Mouse (Mus musculus): ENCODE data around the gene Aacs. TPM values are rescaled to one million over a fixed set of nuclear protein-coding genes. Genes with fewer than 3 reads are reported as not detected.

The Aacs gene
- polyA plus RNA-seq, 1 experiment from 2014 or later, result 60.0 TPM

GRCm38 (mm10) chr5:125446344-125446743 is 29.3 kb upstream of the Aacs start:
- no peaks in the 10 kb centered on the region for H3K27me3 ChIP-seq
- WGBS, result 84% methylated on average over 7 of the region's 7 CpGs
- no peak overlapping the region for H3K9ac ChIP-seq
- no peak overlapping the region for H3K27ac ChIP-seq
- H3K9me3 ChIP-seq, result no peaks in the 10 kb centered on the region
- H3K4me3 ChIP-seq, result no peak overlapping the region
- ATAC-seq (ENCODE audit: low FRiP score), result no peak
- peaks cover 29% of the 10 kb centered on the region for H3K4me1 ChIP-seq (replicated peaks)
- H3K4me2 ChIP-seq, result no peak overlapping the region
- H3K36me3 ChIP-seq, result no peaks in the 10 kb centered on the region

- H3K9me3 ChIP-seq, result no peaks in the 10 kb centered on the region
- ATAC-seq (ENCODE audit: low FRiP score), result no peak
- peaks cover 10% of the 10 kb centered on the region for H3K36me3 ChIP-seq
- no peak overlapping the region for H3K4me2 ChIP-seq
- no peak overlapping the region for H3K9ac ChIP-seq
- no peak overlapping the region for H3K4me3 ChIP-seq
- H3K27ac ChIP-seq, result no peak overlapping the region
- 77% methylated on average over 3 of the region's 3 CpGs for whole genome bisulfite sequencing
- H3K27me3 ChIP-seq, result no peaks in the 10 kb centered on the region
- peaks cover 19% of the 10 kb centered on the region for H3K4me1 ChIP-seq (replicated peaks)
Measured at GRCm38 (mm10) chr5:125448026-125448425, 27.6 kb upstream of the Aacs start.

- 96% methylated on average over 4 of the region's 4 CpGs for WGBS
- H3K4me3 ChIP-seq, result no peak overlapping the region
- H3K9me3 ChIP-seq, result no peaks in the 10 kb centered on the region
- ATAC-seq (ENCODE audit: low FRiP score), result no peak
- H3K27ac ChIP-seq, result no peak overlapping the region
- H3K4me1 ChIP-seq (replicated peaks), result peaks cover 15% of the 10 kb centered on the region
- no peak overlapping the region for H3K4me2 ChIP-seq
- H3K36me3 ChIP-seq, result peaks cover 16% of the 10 kb centered on the region
- H3K27me3 ChIP-seq, result no peaks in the 10 kb centered on the region
- no peak overlapping the region for H3K9ac ChIP-seq
Measured at GRCm38 (mm10) chr5:125448631-125449030, 27.0 kb upstream of the Aacs start.

- Histone ChIP-seq H3K9ac (no peak overlapping the region), H3K4me3 (no peak overlapping the region), H3K4me2 (no peak overlapping the region), H3K4me1 (replicated peaks) (peaks cover 9% of the 10 kb centered on the region), H3K36me3 (peaks cover 19% of the 10 kb centered on the region), H3K9me3 (no peaks in the 10 kb centered on the region), H3K27me3 (no peaks in the 10 kb centered on the region), H3K27ac (no peak overlapping the region)
- ATAC-seq (ENCODE audit: low FRiP score), result no peak
- 85% methylated on average over 5 of the region's 5 CpGs for WGBS
Measured at GRCm38 (mm10) chr5:125449306-125449705, 26.3 kb upstream of the Aacs start.

- Histone ChIP-seq H3K27me3 (no peaks in the 10 kb centered on the region), H3K9ac (no peak overlapping the region), H3K36me3 (peaks cover 41% of the 10 kb centered on the region), H3K4me2 (no peak overlapping the region), H3K27ac (no peak overlapping the region), H3K9me3 (no peaks in the 10 kb centered on the region), H3K4me3 (no peak overlapping the region), H3K4me1 (replicated peaks) (no peaks in the 10 kb centered on the region)
- no peak for ATAC-seq (ENCODE audit: low FRiP score)
- WGBS, result 92% methylated on average over 9 of the region's 9 CpGs
Measured at GRCm38 (mm10) chr5:125452573-125452972, 23.0 kb upstream of the Aacs start.

GRCm38 (mm10) chr5:125456100-125456499 is 19.5 kb upstream of the Aacs start:
- Histone ChIP-seq H3K4me1 (replicated peaks) (no peaks in the 10 kb centered on the region), H3K4me2 (no peak overlapping the region), H3K27me3 (no peaks in the 10 kb centered on the region), H3K9me3 (no peaks in the 10 kb centered on the region), H3K4me3 (no peak overlapping the region), H3K36me3 (peaks cover 41% of the 10 kb centered on the region), H3K9ac (no peak overlapping the region), H3K27ac (no peak overlapping the region)
- 96% methylated on average over 6 of the region's 6 CpGs for WGBS
- ATAC-seq (ENCODE audit: low FRiP score), result no peak

- Histone ChIP-seq H3K9me3 (no peaks in the 10 kb centered on the region), H3K4me2 (no peak overlapping the region), H3K27me3 (no peaks in the 10 kb centered on the region), H3K9ac (no peak overlapping the region), H3K36me3 (peaks cover 35% of the 10 kb centered on the region), H3K4me1 (replicated peaks) (no peaks in the 10 kb centered on the region), H3K4me3 (no peak overlapping the region), H3K27ac (no peak overlapping the region)
- ATAC-seq (ENCODE audit: low FRiP score), result no peak
- WGBS, result 92% methylated on average over 6 of the region's 6 CpGs
Measured at GRCm38 (mm10) chr5:125457538-125457937, 18.1 kb upstream of the Aacs start.

GRCm38 (mm10) chr5:125460574-125460973 is 15.0 kb upstream of the Aacs start:
- no peak overlapping the region for H3K4me3 ChIP-seq
- H3K4me2 ChIP-seq, result no peak overlapping the region
- H3K36me3 ChIP-seq, result peaks cover 9% of the 10 kb centered on the region
- peaks cover 5% of the 10 kb centered on the region for H3K4me1 ChIP-seq (replicated peaks)
- H3K9me3 ChIP-seq, result no peaks in the 10 kb centered on the region
- ATAC-seq (ENCODE audit: low FRiP score), result no peak
- no peaks in the 10 kb centered on the region for H3K27me3 ChIP-seq
- 86% methylated on average over 3 of the region's 3 CpGs for WGBS
- no peak overlapping the region for H3K9ac ChIP-seq
- H3K27ac ChIP-seq, result no peak overlapping the region

- Histone ChIP-seq H3K4me3 (no peak overlapping the region), H3K9ac (no peak overlapping the region), H3K27me3 (no peaks in the 10 kb centered on the region), H3K4me1 (replicated peaks) (peaks cover 5% of the 10 kb centered on the region), H3K27ac (no peak overlapping the region), H3K4me2 (no peak overlapping the region), H3K9me3 (no peaks in the 10 kb centered on the region), H3K36me3 (no peaks in the 10 kb centered on the region)
- WGBS, result 52% methylated on average over 10 of the region's 10 CpGs
- ATAC-seq (ENCODE audit: low FRiP score), result no peak
Measured at GRCm38 (mm10) chr5:125461868-125462445, 13.7 kb upstream of the Aacs start.

GRCm38 (mm10) chr5:125465192-125465591 is 10.4 kb upstream of the Aacs start:
- no peak overlapping the region for H3K9ac ChIP-seq
- H3K4me3 ChIP-seq, result peak overlapping the region; percentile 32
- peak overlapping the region; percentile 58 for H3K4me2 ChIP-seq
- H3K27ac ChIP-seq, result peak overlapping the region; percentile 14; the same call in 1 of the 2 replicates
- H3K36me3 ChIP-seq, result no peaks in the 10 kb centered on the region
- H3K9me3 ChIP-seq, result no peaks in the 10 kb centered on the region
- WGBS, result 45% methylated on average over 7 of the region's 7 CpGs
- H3K4me1 ChIP-seq (replicated peaks), result peaks cover 5% of the 10 kb centered on the region
- no peaks in the 10 kb centered on the region for H3K27me3 ChIP-seq
- ATAC-seq (ENCODE audit: low FRiP score), result peak; percentile 41

GRCm38 (mm10) chr5:125465701-125466106 is 9.9 kb upstream of the Aacs start:
- H3K27ac ChIP-seq, result peak overlapping the region; percentile 78
- H3K27me3 ChIP-seq, result no peaks in the 10 kb centered on the region
- H3K4me3 ChIP-seq, result peak overlapping the region; percentile 32
- no peaks in the 10 kb centered on the region for H3K9me3 ChIP-seq
- H3K4me2 ChIP-seq, result peak overlapping the region; percentile 58
- ATAC-seq (ENCODE audit: low FRiP score), result peak; percentile 99
- peak overlapping the region; percentile 64 for H3K9ac ChIP-seq
- H3K36me3 ChIP-seq, result no peaks in the 10 kb centered on the region
- WGBS, result under 1% methylated on average over 25 of the region's 25 CpGs
- H3K4me1 ChIP-seq (replicated peaks), result peaks cover 5% of the 10 kb centered on the region

GRCm38 (mm10) chr5:125466483-125466882 is 9.1 kb upstream of the Aacs start:
- H3K4me2 ChIP-seq, result no peak overlapping the region
- ATAC-seq (ENCODE audit: low FRiP score), result no peak
- H3K9me3 ChIP-seq, result no peaks in the 10 kb centered on the region
- no peaks in the 10 kb centered on the region for H3K27me3 ChIP-seq
- no peak overlapping the region for H3K27ac ChIP-seq
- H3K9ac ChIP-seq, result no peak overlapping the region
- H3K36me3 ChIP-seq, result no peaks in the 10 kb centered on the region
- 93% methylated on average over 5 of the region's 5 CpGs for WGBS
- no peak overlapping the region for H3K4me3 ChIP-seq
- peaks cover 5% of the 10 kb centered on the region for H3K4me1 ChIP-seq (replicated peaks)

GRCm38 (mm10) chr5:125467261-125467660 is 8.4 kb upstream of the Aacs start:
- ATAC-seq (ENCODE audit: low FRiP score), result no peak
- H3K4me1 ChIP-seq (replicated peaks), result peaks cover 5% of the 10 kb centered on the region
- H3K27ac ChIP-seq, result no peak overlapping the region
- no peaks in the 10 kb centered on the region for H3K27me3 ChIP-seq
- WGBS, result 93% methylated on average over 14 of the region's 14 CpGs
- H3K4me3 ChIP-seq, result no peak overlapping the region
- no peaks in the 10 kb centered on the region for H3K9me3 ChIP-seq
- no peak overlapping the region for H3K9ac ChIP-seq
- H3K4me2 ChIP-seq, result no peak overlapping the region
- no peaks in the 10 kb centered on the region for H3K36me3 ChIP-seq

Measured in hindbrain, embryonic 13.5 days (tissue).